Mouse (Mus musculus) ZHBTc4 (cell line): ENCODE measurements around the gene Itsn2.
"Not testable (repeated sequence)": the region's sequence is repeated elsewhere in the genome, so short reads cannot be mapped to it uniquely, and the experiment has no call there.

Experiments used
- DNase-seq: peaks from one replicate; pipeline ENCODE4 v3.0.0-alpha.2; 2011; ENCODE audit warnings: low read depth, low spot score

Itsn2 gene

DNA sequence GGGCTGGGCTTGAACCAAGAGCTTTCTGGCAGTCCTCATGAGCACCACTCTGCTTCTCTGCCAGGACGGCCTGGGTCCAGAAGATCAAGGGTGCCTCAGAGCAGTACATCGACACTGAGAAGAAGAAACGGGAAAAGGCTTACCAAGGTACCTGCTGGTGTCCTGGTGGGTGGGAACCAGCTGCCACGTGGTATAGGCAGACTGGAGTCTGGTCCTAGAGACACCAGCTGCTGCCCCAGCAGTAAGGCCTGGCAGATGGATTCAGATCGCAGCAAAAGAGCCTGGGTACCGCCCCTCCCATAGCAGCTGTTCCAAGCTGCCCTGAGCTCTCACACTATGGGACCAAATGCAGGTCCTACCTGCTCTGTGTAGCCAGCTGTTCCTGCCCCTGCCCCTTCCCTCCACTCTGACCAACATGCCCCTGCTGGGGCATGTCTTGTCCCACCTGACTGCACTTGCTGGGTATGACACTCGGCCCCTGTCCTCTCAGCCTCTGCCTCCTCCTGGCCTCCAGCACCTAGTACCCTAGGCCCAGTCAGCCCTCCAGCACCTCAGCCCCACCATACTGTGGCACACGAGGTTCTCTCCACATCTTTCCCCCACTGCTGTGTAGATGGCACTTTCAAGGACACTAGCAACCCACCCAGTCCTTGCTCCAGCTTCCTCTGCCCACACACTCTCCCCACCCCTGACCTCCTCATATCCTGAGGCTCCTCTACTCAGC lies 116.6 kb downstream of the Itsn2 start:
- DNase-seq = no peak

DNA sequence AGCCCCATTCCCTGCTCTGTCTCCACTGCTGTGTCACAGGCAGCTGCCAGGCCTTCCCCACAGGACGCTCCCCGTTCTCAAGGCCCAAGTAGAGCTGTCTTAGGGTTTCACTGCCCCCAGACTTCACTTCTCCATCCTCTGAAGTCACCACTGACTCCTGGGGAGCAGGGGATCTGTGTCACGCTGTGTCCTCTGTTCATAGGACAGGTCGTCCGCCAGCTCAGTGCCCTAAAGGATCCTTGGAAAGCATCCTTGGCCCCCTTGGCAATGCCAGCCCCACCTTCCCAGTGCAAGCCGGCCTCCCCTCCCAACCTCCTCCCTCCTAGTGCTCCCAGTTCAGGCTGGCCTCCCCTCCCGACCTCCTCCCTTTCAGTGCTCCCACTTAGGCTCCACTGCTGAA lies 117.5 kb downstream of the Itsn2 start:
- no peak for DNase-seq

DNA sequence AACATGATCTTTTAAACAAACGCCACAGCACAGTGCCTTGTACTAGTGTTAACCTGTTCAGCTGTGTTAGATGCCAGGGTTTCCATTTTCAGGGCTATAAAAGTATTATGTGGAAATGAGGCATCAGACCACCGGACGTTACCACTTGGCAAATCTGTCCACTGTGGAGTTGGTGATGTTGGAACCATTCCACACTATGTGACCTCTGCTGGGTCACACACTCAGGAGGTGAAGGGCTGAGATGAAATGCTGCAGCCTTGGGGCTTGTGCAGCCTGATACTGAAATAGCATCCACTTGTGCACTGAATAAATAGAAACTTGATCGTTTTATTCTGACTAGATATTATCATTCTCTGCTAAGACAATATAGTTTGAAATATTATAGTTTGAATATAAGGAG lies 120.9 kb downstream of the Itsn2 start:
- DNase-seq = no peak

DNA sequence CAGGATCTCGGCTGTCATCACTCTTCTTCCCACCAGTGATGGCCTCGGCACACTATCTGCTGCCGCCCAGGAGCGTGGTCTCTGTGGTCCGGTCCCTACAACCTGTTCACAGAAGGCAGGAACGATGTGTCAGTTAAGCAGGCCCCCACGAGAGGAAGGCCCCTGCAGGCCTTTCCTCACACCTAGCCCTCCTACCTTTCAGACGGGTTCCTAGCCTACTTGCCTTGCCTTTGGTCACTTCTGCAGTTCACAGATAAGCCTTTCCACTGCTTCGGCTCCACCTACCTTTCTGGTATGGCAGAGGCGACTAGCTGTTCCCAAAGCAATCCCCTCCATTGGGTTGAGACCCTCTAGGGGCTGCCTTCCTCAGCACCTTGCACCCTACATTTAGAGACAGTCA lies 123.2 kb downstream of the Itsn2 start:
- no peak for DNase-seq

DNA sequence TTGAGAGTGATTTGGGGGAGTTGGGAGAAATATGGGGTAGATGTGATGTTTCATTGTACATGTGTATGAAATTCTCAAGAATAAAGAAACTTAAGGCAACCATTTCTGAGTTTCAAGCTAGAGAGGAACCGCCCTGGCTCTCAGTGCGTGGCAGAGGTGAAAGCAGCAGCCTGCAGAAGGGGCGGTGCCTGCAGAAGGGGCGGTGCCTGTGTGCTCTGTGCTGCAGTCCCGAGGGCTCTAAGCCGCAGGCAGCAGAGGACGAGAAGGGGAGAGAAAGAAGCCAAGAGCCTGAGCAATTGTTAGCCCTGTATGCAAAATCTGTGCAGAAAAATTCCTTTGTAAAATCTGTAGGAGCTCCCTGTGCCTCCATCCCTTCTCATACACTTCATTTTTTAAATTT lies 125.0 kb downstream of the Itsn2 start:
- peak; percentile 83 for DNase-seq

DNA sequence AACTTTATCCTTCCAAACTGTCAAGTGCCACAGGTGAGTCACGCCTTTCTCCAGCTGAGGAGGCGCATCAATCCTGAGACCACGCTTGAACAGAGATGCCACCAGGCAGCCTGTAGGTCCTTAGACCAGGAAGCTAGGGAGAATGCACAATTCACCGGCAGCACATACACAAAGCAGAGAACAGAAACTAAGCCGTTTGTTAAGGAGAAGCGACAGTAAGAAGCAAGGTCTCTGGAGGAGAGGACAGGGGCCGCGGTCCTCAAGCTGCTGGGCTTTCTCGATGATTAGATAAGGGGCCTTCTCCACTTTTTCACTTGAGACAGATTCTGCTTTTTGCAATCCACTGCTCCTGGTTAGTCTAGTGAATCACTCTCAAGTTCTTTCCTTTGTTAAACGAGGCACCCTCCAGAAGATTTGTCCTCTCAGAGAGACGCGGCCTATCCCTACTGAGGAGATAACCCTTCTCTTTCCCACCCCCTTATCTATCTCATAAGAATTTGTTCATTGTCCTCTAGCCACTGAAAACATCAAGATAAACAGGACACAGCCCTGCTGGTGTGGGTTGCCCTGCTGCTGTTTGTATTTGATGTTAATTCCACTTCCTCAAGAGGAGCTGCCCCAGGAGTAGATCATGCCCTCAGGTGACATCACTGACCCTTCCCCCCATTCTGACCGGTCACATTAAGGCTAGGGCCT lies 126.8 kb downstream of the Itsn2 start:
- DNase-seq = no peak

DNA sequence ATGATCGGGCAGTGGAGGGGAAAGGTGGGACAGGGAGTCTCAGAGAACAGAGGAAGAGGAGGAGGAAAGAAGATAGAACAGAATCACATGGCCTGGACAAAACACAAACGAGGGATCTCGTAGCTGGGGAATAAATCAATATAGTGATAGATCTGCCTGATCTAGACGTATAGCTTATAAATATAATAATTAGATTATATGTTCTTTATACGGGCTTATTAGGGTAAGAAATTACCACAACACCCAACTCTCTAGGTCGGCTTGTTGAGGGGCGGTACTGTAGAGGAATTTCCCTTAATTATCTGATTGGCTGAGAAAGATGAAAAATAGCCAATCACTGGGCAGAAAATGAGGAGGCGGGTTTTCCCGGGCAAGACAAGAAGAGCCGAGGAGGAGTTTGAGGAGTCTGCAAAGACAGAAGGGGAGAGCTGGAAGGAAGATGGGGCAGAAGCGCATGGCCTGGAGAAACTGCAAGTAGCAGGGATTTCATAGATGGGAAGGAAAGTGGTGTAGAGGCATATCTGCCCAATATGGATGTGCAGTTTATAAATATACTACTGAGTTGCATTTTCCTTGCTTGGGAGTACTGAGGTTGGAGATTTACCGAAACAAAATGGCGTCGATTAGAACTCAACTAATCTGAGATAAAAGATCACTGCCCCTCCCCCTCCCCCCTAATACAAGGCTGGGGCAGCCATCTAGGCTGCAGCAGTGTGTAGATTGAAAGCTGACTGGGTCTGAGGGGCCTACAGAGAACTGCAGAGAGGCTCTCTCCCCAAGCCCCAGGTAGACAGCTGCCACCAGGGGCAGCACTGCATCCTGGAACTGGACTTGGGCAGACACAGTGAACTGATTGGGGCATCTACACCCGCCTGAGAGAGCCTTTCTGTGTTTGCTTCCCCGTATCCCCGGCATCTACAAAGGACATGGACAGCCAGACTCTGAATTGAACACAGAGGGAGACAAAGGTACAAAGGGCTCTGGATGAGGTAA lies 127.6 kb downstream of the Itsn2 start:
- peak; percentile 94 for DNase-seq

DNA sequence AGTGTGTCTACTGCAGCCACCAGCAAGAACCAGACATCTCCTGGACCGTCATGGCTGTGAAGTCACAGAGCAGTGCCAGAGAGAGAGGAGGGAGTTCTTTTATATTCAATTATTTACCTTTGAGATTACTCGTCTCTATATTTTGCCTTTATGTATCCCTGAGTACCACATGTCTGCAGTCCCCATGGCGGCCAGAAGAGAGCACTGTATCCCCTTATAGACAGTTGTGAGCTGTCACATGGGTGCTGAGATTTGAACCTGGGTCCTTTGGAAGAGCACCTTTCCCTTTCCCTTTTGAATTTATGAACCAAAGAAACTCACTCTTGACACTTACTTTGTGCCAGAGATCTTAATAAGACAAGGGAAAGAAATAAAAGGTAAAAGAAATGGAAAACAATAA lies 136.7 kb downstream of the Itsn2 start:
- peak; percentile 63 for DNase-seq

DNA sequence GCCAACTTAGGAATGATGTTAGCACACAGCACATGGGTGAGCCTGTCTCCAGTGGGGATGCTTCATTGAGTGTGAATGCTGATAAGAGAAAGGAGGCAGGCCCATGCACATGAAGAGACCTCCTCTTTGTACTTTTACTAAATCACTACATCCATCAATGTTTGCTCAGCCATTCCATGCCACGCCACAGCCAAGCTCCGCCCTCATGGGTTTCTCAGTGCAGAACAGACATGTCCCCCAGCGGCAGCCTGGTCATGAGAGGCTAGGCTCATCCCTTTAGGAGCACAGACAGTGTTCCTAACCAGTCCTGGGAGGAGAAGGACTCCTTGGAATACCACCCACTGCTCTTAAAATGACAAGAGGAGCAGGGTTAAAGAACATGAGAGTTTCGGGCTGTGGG lies 139.2 kb downstream of the Itsn2 start:
- DNase-seq = no peak

DNA sequence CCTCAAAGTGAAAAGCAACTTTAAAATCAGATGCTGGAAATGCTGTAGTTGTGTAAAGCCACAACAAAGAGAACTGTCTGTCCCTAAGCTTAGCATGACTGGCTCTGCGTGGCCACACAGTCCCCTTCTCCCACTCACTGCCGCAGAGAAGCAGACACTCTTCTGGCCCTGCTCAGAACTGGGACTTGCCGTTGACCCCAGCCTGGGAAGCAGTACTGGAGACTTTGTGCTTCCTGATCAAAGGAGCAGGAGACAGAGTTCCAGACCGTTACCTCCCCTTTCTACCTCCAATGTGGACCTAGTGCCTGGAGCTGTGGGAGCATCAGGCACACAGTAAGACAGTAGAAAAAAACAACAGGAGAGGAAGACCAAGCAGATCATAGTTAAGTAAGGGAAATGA lies 139.9 kb downstream of the Itsn2 start:
- no peak for DNase-seq

DNA sequence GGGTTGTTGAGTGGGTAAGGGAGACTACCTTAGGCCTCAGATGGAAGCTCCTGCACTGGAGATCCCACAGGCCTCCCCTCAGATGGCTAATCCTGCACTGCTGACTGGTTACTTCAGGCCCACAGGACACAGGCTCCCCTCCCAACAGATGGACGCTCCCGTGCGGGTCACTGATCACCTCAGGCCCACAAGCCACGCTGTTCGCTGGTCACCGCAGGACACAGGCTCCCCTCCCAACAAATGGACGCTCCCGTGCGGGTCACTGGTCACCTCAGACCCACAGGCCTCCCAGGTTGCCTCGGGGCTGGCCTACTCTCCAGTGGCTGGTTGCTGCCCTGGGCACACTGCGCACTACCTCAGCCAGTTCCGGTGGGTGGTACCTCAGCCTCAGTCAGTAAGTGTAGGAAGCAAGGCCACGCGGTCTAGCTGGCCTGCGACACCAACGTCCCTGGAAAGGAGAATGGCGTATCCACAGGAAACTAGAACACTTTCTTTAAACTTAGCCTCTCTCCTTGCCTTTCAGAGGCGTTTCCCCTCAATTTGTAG lies 145.7 kb downstream of the Itsn2 start, which contains the start of gene Fam228a:
Fam228a (minus strand) TSS at position 400 of the 546 bp plus-strand sequence.
- DNase-seq = peak; percentile 21

DNA sequence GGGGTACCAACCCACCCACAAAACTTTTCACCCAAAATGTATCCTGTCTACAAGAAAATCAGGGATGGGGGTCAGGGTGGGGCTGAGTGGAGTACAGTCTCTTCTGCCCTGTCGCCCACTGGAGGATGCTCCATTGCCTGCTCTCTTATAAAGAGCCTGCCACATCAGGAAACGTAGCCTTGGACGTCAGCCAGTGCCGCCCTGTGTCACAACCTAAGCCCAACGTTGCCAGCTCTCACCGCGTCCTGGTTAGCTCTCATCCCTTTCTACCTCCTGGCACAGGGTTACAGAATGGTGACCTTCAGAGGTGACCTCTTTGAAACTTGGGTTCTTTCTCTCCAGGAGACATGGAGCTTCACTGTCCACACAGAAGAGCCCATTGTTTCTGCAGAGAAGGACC lies 148.4 kb downstream of the Itsn2 start:
- DNase-seq = no peak

DNA sequence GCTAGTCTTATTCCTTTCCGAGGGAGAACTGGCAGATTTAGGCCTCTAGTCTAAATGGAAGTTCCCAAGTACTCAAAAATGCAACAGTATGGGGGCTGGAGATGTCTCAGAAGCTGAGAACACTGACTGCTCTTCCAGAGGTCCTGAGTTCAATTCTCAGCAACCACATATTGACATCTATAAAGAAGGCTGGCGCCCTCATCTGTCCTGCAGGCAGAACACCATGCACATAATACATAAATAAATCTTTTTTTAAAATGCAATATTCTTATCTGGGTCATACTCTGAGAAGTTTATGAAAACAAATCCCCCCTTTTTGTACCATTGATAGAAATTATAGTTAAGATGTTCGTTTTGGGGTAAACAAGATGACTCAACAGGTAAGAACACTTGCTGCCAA lies 149.7 kb downstream of the Itsn2 start:
- DNase-seq = no peak

DNA sequence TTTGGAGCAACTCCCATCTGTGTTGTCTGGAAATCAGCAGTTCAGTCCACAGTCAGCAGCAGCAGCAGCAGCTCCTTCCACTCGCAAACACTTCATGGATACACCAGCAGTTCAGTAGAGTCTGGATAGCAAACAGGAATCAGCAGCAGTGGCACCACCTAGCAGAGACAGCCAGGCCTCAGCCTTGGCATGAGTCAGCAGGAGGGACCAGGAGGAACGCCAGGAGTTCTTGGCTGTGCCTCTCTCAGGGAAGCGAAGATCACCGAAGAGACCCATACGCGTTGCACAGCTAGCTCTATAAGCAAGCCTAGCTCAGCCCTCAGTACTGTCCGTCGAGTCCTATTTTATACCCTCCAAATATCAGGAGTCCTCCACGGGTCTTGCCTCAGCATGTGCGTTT lies 152.0 kb downstream of the Itsn2 start:
- no peak for DNase-seq

DNA sequence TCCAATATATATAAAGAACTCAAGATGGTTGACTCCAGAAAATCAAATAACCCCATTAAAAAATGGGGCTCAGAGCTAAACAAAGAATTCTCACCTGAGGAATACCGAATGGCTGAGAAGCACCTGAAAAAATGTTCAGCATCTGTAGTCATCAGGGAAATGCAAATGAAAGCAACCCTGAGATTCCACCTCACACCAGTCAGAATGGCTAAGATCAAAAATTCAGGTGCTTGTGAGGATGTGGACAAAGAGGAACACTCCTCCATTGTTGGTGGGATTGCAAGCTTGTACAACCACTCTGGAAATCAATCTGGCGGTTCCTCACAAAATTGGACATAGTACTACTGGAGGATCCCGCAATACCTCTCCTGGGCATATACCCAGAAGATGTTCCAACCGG lies 162.0 kb downstream of the Itsn2 start:
- not testable (repeated sequence) for DNase-seq

DNA sequence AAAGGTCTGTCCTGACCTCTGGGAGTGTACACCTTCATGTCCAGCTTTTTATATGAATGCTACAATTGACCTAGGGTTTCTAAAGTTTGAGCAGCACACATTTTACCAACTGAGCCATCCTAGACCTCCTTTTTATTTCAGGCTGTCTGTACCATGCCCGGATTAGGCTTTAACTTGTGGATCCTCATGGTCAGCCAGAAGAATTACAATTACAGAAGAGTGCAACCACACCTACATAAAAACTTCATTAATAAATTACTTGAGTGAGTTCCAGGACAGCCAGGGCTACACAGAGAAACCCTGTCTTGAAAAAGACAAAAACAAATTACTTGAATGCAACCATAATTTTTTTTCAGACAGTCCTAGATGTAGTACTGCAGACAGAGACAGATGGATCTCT lies 164.6 kb downstream of the Itsn2 start:
- DNase-seq = no peak
